Mouse (Mus musculus) G1E (cell line): ENCODE results near the gene Mef2b.

Source experiments
- CTCF ChIP-seq: IDR thresholded peaks from 2 replicates; pipeline ENCODE4 v1.5.1; 2012; ENCODE audit warnings: low read depth, low read length, inconsistent platforms, mixed read lengths
- GATA1 ChIP-seq: IDR thresholded peaks from 2 replicates; pipeline ENCODE4 v1.6.1; 2012; ENCODE audit warnings: borderline replicate concordance, low read length, inconsistent platforms, mixed read lengths

DNA sequence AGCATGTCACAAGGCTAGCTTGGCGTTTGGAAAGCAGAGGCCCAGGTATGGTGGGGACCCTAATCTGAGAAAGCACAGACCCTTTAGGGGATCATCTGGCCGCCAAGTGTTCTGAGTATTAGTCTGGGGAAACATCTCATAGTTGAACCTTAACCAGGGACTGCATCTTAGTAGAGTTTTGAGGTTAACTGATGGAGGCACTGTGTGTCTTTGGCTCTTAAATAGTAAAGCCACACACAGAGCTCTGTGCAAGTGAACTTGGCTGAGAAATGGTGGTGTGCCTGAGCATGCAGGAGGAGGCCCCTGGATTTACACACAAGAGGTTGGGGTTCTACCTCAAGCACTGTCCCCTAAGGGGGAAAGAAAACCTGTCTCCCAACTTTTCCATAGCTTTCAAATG is 38.7 kb downstream of the Mef2b start:
- TF ChIP-seq CTCF = no peak
- no peak for TF ChIP-seq GATA1
